Mouse (Mus musculus): ENCODE data around the gene Exog. TPM values are rescaled to one million over a fixed set of nuclear protein-coding genes. Genes with fewer than 3 reads are reported as not detected.

The Exog gene
- 7.1 TPM for total RNA-seq (2023)

GRCm38 (mm10) chr9:119444738-119445429 is at the start of gene Exog:
Gene Exog, plus strand, starts transcription at chr9:119444943.

DNA sequence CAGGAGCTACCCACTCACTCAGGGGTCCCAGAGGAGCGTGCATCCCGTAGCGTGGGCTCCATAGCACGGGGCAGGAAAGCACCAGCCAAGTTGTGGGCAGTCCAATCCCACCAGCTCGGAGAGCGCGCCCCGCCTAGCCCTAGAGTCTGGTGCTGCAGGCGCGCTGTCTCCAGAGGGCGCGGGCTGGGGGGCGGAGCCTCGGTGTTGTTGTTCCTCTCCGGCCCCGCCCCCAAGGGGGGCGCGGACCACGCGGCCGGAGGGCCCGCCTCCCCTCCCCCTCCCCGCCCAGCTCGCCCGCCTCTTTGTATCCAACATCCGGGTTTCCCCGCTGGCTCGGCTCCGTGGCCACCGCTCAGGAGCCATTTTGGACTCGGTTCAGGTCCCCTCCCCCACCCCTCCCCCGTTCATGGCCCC is 42.9 kb upstream of the Exog start, which contains the start of gene Acvr2b:
Gene Acvr2b (plus strand): TSS at position 318 of the 414 bp plus-strand sequence.

Other genes starting within 250 kb of the Exog start
- not detected for gene Slc22a13, start 235.8 kb upstream of the Exog start, total RNA-seq (2023)
- gene Oxsr1, start 122.5 kb upstream of the Exog start, total RNA-seq (2023), result 36.0 TPM
- 58.3 TPM for gene Acaa1a, start 105.3 kb upstream of the Exog start, total RNA-seq (2023)
- 41.0 TPM for gene Myd88, start 103.5 kb upstream of the Exog start, total RNA-seq (2023)
- 1.5 TPM for gene Xylb, start 87.6 kb upstream of the Exog start, total RNA-seq (2023)
- not detected for gene Slc22a14, start 79.4 kb upstream of the Exog start, total RNA-seq (2023)
- 3.1 TPM for gene Acvr2b, start 42.8 kb upstream of the Exog start, total RNA-seq (2023)
- 0.06 TPM for gene Scn5a, start 134.1 kb downstream of the Exog start, total RNA-seq (2023)

Measured in CD8-positive naive resting alpha-beta T cell, adult 57 days (primary cell).